Mouse (Mus musculus) limb, embryonic 14.5 days (tissue): ENCODE measurements around the gene Fbxw13. TPM values are rescaled to one million over a fixed set of nuclear protein-coding genes. Genes with fewer than 3 reads are reported as not detected.
"Not testable (repeated sequence)": the region's sequence is repeated elsewhere in the genome, so short reads cannot be mapped to it uniquely, and the experiment has no call there.

Source experiments
- ATAC-seq: fragments of 200-750 bp; cut with Nextera tagmentation; 2 replicates; pipeline ENCODE4 v1.8.0; 2017; ENCODE audit warnings: low read depth, moderate number of reproducible peaks, moderate TSS enrichment; ENCODE audit not compliant: low FRiP score
- DNase-seq: peaks from one replicate; pipeline ENCODE4 v3.0.0-alpha.2; 2015; ENCODE audit warnings: low spot score
- H3K27ac ChIP-seq: fragments of 300-500 bp; sonication (generic); replicated peaks from 2 replicates; pipeline ENCODE4 v1.5.1; 2014; ENCODE audit warnings: low read depth, mild to moderate bottlenecking, low read length, moderate library complexity, mixed read lengths
- H3K27me3 ChIP-seq: fragments of 300-500 bp; sonication (generic); 2 replicates; pipeline ENCODE4 v1.6.1; 2014; ENCODE audit warnings: low read length, mixed read lengths; ENCODE audit not compliant: control insufficient read depth, insufficient read depth
- H3K36me3 ChIP-seq: fragments of 300-500 bp; sonication (generic); 2 replicates; pipeline ENCODE4 v1.6.1; 2014; ENCODE audit warnings: mild to moderate bottlenecking, low read length, moderate library complexity, mixed read lengths; ENCODE audit not compliant: control insufficient read depth, insufficient read depth
- H3K4me1 ChIP-seq: fragments of 300-500 bp; sonication (generic); 2 replicates; pipeline ENCODE4 v1.6.1; 2014; ENCODE audit warnings: antibody characterized with exemption, low read length, mixed read lengths; ENCODE audit not compliant: control insufficient read depth, insufficient read depth
- H3K4me2 ChIP-seq: fragments of 300-500 bp; sonication (generic); replicated peaks from 2 replicates; pipeline ENCODE4 v1.6.1; 2014; ENCODE audit warnings: low read depth, mild to moderate bottlenecking, low read length, moderate library complexity; ENCODE audit not compliant: severe bottlenecking
- H3K4me3 ChIP-seq: fragments of 300-500 bp; sonication (generic); replicated peaks from 2 replicates; pipeline ENCODE4 v1.5.1; 2014; ENCODE audit warnings: low read length
- H3K9ac ChIP-seq: fragments of 300-500 bp; sonication (generic); 2 replicates; pipeline ENCODE4 v1.6.1; 2014; ENCODE audit warnings: mild to moderate bottlenecking, low read depth, low read length, moderate library complexity; ENCODE audit not compliant: severe bottlenecking
- H3K9me3 ChIP-seq: fragments of 300-500 bp; sonication (generic); 2 replicates; pipeline ENCODE4 v1.6.1; 2016; ENCODE audit warnings: low read length; ENCODE audit not compliant: control insufficient read depth
- POLR2A ChIP-seq: fragments of 200-500 bp; IDR thresholded peaks from 2 replicates; pipeline ENCODE4 v1.8.0; 2012; ENCODE audit warnings: inconsistent platforms, mild to moderate bottlenecking, moderate library complexity, borderline replicate concordance; ENCODE audit not compliant: insufficient read depth, insufficient read length; ENCODE audit errors: extremely low read depth
- WGBS: fragments of 180-500 bp; shearing (Covaris S2); extraction: QIAGEN DNeasy Blood & Tissue Kit; methylation state at CpG from one replicate; pipeline ENCODE4 v1.1.7; 2014; 5-methylcytosine and 5-hydroxymethylcytosine counted together
- polyA plus RNA-seq, 2 experiments: library from polyadenylated mRNA; depleted of rRNA in 1 of 2; stranded (reverse) in 1 of 2; unstranded in 1 of 2; fragments of >200 nt; fragmentation: Nextera tagmentation in 1 of 2; extraction: Ambion mirVana in 1 of 2; gene quantifications; 2 replicates each; pipeline versions ENCODE4 v1.2.1 to v1.2.3; 2012 to 2014

Gene Fbxw13
- not detected in 2 replicates for polyA plus RNA-seq (2012; rRNA removed)
- polyA plus RNA-seq (2014; fragmentation: Nextera tagmentation; extraction: Ambion mirVana), result not detected in 2 replicates

DNA sequence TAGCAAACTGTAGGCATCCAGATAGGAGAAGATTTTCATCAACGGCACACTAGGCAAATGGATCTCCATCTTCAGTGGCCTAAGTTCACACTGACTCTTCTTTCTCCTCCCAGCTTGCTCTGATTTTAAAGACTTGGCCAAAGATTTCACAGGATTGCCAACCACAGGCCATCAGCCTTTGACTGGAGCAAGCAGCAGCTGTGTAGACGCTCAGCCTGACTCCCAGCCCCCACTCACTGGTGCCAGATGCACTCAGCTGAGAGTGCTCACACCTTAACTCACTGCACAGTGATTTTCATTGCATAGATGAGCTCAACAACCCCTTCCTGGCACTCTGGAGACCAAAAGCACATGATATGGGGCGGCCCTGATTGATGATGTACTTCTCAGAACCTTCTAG, at the start of gene Fbxw13:
Fbxw13 (minus strand) TSS at position 101 of the 400 bp plus-strand sequence.
- not testable (repeated sequence) for H3K4me2 ChIP-seq
- 72% methylated on average over 3 of the region's 3 CpGs for WGBS

DNA sequence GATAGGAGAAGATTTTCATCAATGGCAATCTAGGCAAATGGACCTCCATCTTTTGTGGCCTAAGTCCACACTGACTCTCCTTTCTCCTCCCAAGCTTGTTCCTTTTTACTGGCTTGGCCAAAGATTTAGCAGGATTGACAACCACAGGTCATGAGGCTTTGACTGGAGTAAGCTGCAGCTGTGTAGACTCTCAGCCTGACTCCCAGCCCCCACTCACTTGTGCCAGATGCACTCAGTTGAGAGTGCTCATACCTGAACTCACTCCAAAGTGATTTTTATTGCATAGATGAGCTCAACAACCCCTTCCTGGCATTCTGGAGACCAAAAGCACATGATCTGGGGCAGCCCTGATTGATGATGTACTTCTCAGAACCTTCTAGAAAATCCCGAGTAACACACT, 38.9 kb upstream of the Fbxw13 start, which contains the start of gene Fbxw20:
Fbxw20 (minus strand) TSS at position 101 of the 400 bp plus-strand sequence.
- Histone ChIP-seq H3K36me3 (no peaks in the 10 kb centered on the region), H3K4me3 (no peak within 1 kb of the TSS), H3K27me3 (no peaks in the 10 kb centered on the region), H3K4me1 (no peaks in the 10 kb centered on the region), H3K9ac (no peak within 1 kb of the TSS), H3K9me3 (no peaks in the 10 kb centered on the region), H3K4me2 (no peak within 1 kb of the TSS), H3K27ac (no peak within 1 kb of the TSS)
- 84% methylated on average over 1 of the region's 1 CpGs for WGBS
- DNase-seq (no peak), ATAC-seq (no peak)
- no peak for TF ChIP-seq POLR2A

More for the DNA sequence above, at the start of gene Fbxw13:
- H3K4me3 ChIP-seq, H3K27me3 ChIP-seq, ATAC-seq, H3K9ac ChIP-seq, H3K36me3 ChIP-seq, DNase-seq, H3K27ac ChIP-seq, H3K4me1 ChIP-seq, H3K9me3 ChIP-seq: not testable (repeated sequence)

- H3K4me3 ChIP-seq, result no peak overlapping the region
- no peaks in the 10 kb centered on the region for H3K36me3 ChIP-seq
- no peaks in the 10 kb centered on the region for H3K4me1 ChIP-seq
- DNase-seq (no peak), ATAC-seq (no peak)
- H3K27me3 ChIP-seq, result no peaks in the 10 kb centered on the region
- no peak overlapping the region for H3K4me2 ChIP-seq
- H3K27ac ChIP-seq, result no peak overlapping the region
- no peak overlapping the region for H3K9ac ChIP-seq
- no peak for TF ChIP-seq POLR2A
- H3K9me3 ChIP-seq, result no peaks in the 10 kb centered on the region
- WGBS, result 70% methylated on average over 6 of the region's 6 CpGs
Measured at GRCm38 (mm10) chr9:109218449-109218848, 22.7 kb upstream of the Fbxw13 start.

DNA sequence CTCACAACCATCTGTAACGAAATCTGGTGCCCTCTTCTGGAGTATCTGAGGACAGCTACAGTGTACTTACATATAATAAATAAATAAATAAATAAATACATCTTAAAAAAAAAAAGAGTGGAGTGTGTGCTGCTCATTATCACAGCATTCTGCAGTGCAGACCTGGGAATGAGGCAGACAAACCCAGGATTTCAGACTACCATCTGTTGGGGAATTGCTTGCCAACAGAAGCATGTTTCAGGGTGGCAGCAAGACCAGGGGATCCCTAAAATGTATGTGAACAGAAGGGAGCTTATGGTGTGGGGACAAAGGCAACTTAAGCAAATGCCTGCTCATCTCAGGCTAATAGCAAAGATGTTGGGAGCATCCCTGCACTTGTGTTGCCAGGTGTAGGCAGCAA, 5.6 kb upstream of the Fbxw13 start:
- not testable (repeated sequence) for H3K9me3 ChIP-seq, H3K4me3 ChIP-seq, ATAC-seq, DNase-seq, H3K4me2 ChIP-seq, H3K4me1 ChIP-seq, H3K27ac ChIP-seq, H3K27me3 ChIP-seq, H3K36me3 ChIP-seq, H3K9ac ChIP-seq
- WGBS, result 58% methylated on average over 1 of the region's 1 CpGs

DNA sequence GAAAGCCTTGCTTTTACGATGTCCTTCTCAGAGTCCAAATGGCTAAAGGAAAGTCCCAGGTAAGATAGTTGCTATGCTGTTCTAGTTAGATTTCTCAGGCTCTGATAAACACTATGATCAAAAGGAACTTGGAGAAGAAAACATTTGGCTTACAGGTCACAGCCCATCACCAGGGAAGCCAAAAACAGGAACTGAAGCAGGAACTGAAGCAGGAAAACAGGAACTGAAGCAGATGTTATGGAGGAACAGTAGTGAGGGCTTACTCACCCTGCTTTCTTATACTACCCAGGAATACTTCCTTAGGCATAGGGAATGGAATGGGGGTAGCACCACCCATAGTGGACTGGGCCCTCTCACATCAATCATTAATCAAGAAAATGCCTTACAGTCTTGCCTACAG, 4.6 kb upstream of the Fbxw13 start:
- ATAC-seq (no peak), DNase-seq (no peak)
- Histone ChIP-seq H3K4me1 (no peaks in the 10 kb centered on the region), H3K36me3 (no peaks in the 10 kb centered on the region), H3K9me3 (no peaks in the 10 kb centered on the region), H3K4me3 (no peak overlapping the region), H3K27ac (no peak overlapping the region), H3K4me2 (no peak overlapping the region), H3K9ac (no peak overlapping the region), H3K27me3 (no peaks in the 10 kb centered on the region)
- TF ChIP-seq POLR2A, result no peak
- WGBS, result 84% methylated on average over 1 of the region's 1 CpGs

GRCm38 (mm10) chr9:109199353-109199752, 3.6 kb upstream of the Fbxw13 start:
- no peaks in the 10 kb centered on the region for H3K9me3 ChIP-seq
- 72% methylated on average over 1 of the region's 1 CpGs for WGBS
- no peak overlapping the region for H3K9ac ChIP-seq
- no peak for ATAC-seq
- no peak overlapping the region for H3K4me2 ChIP-seq
- H3K27me3 ChIP-seq, result no peaks in the 10 kb centered on the region
- no peak overlapping the region for H3K4me3 ChIP-seq
- no peak overlapping the region for H3K27ac ChIP-seq
- no peak for TF ChIP-seq POLR2A
- no peak for DNase-seq
- no peaks in the 10 kb centered on the region for H3K4me1 ChIP-seq
- no peaks in the 10 kb centered on the region for H3K36me3 ChIP-seq
